Mouse (Mus musculus) layer of hippocampus, postnatal 25 days (tissue): ENCODE results near the gene Rtkn2. TPM values are rescaled to one million over a fixed set of nuclear protein-coding genes. Genes with fewer than 3 reads are reported as not detected.

Source experiments
- DNase-seq, 2 experiments: peaks; one replicate each; pipeline ENCODE4 v3.0.0; 2022; ENCODE audit warnings: mixed read lengths in 2 of 2, low spot score in 1 of 2; ENCODE audit errors: extremely low spot score in 1 of 2
- total RNA-seq, 2 experiments: library from RNA; stranded (reverse); gene quantifications; 2 replicates each; pipeline ENCODE4 v1.2.3; 2021

Gene Rtkn2
- total RNA-seq, 2 experiments from 2014 or later = 4.7 to 6.5 TPM

GRCm38 (mm10) chr10:68036368-68036980 lies 57.1 kb downstream of the Rtkn2 start:
- DNase-seq = no peak

- DNase-seq = no peak
Observed at GRCm38 (mm10) chr10:68038997-68039624, 59.7 kb downstream of the Rtkn2 start.

GRCm38 (mm10) chr10:68039641-68040205 lies 60.4 kb downstream of the Rtkn2 start:
- no peak for DNase-seq

GRCm38 (mm10) chr10:68040394-68040793 lies 61.0 kb downstream of the Rtkn2 start:
- DNase-seq = no peak

- no peak for DNase-seq
Observed at GRCm38 (mm10) chr10:68043973-68044372, 64.6 kb downstream of the Rtkn2 start.

GRCm38 (mm10) chr10:68044864-68045263 lies 65.5 kb downstream of the Rtkn2 start:
- no peak for DNase-seq

GRCm38 (mm10) chr10:68048641-68049305 lies 69.4 kb downstream of the Rtkn2 start:
- no peak for DNase-seq

- DNase-seq = no peak
Observed at GRCm38 (mm10) chr10:68050882-68051281, 71.5 kb downstream of the Rtkn2 start.

- DNase-seq = no peak
Observed at GRCm38 (mm10) chr10:68051316-68051933, 72.1 kb downstream of the Rtkn2 start.

GRCm38 (mm10) chr10:68052307-68052706 lies 72.9 kb downstream of the Rtkn2 start:
- no peak for DNase-seq

GRCm38 (mm10) chr10:68054131-68054530 lies 74.8 kb downstream of the Rtkn2 start:
- no peak for DNase-seq

- no peak for DNase-seq
Observed at GRCm38 (mm10) chr10:68054706-68055105, 75.3 kb downstream of the Rtkn2 start.

GRCm38 (mm10) chr10:68057841-68058240 lies 78.5 kb downstream of the Rtkn2 start:
- DNase-seq = no peak

- DNase-seq = no peak
Observed at GRCm38 (mm10) chr10:68058378-68058777, 79.0 kb downstream of the Rtkn2 start.

- no peak for DNase-seq
Observed at GRCm38 (mm10) chr10:68060590-68061248, 81.3 kb downstream of the Rtkn2 start.

GRCm38 (mm10) chr10:68061249-68061615 lies 81.9 kb downstream of the Rtkn2 start:
- no peak for DNase-seq

GRCm38 (mm10) chr10:68063806-68064545 lies 84.6 kb downstream of the Rtkn2 start:
- DNase-seq = no peak

- no peak for DNase-seq
Observed at GRCm38 (mm10) chr10:68064571-68064970, 85.2 kb downstream of the Rtkn2 start.

- no peak for DNase-seq
Observed at GRCm38 (mm10) chr10:68066173-68066572, 86.8 kb downstream of the Rtkn2 start.

- DNase-seq = no peak
Observed at GRCm38 (mm10) chr10:68067961-68068360, 88.6 kb downstream of the Rtkn2 start.
